Mouse (Mus musculus) layer of hippocampus, adult 11-12 months (tissue): ENCODE data around the gene Rtp3.

Source experiments
- DNase-seq: peaks from one replicate; pipeline ENCODE4 v3.0.0; 2022; ENCODE audit warnings: low spot score

Rtp3 gene

DNA sequence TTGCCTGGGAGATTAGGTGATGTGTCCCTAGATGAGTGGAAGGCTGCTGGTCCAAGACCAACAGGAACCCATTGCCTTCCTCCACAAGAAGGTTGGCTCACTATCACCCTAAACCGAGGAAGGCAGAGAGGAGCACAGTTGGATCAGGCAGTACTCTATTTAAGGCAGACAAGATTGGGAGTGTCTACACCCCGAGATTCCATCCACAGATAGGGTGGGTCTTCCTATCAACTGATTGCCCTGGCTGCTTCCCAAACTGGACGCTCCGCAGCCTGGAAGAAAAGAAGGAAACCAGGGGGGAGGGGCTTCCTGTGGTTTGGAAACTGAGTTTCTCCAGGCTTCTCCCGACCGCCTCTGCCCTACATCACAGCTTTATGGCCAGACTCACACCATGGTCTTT, at the start of gene Rtp3:
Gene Rtp3 (minus strand): TSS at position 380 of the 400 bp plus-strand sequence.
- DNase-seq = no peak

DNA sequence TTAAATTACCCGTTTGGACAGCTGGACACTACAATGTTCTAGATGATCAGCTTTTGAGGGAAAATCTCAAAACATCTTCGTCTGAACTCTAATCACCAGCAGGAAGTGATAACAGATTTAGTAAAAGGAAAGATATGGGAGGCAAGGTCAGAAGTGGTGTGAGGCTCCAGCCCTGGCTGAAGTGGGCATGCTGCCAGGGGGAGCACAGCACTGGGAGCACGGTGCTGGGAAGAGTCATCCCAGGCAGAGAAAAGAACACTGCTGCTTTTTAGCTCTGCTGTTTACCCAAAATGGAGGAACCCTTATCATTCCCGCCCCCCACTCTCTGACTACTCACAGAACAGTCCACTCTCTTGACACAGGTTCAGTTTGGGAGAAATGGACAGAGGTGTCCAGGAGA, 49.6 kb upstream of the Rtp3 start:
- DNase-seq = no peak

GRCm38 (mm10) chr9:111033717-111034116, 43.3 kb upstream of the Rtp3 start:
- no peak for DNase-seq

GRCm38 (mm10) chr9:111026791-111027190, 36.4 kb upstream of the Rtp3 start:
- no peak for DNase-seq

GRCm38 (mm10) chr9:111019022-111019421, 28.6 kb upstream of the Rtp3 start, which contains the start of gene Ltf:
Ltf (plus strand) TSS chr9:111019271.
- no peak for DNase-seq

DNA sequence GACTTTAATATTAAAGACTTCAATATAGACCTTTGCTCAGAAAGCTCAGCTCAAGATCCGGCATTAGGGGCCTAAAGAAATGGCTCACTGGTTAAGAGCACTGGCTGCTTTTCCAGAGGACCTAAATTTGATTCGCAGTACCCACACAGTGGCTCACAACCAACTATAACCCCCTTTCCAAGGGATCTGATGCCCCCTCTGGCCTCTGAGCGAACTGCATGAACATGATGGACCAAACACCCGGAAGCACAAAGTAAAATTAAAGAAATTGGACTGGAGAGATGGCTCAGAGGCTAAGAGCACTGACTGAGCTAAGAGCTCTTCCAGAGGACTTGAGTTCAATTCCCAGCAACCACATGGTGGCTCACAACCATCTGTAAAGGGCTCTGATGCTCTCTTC, 25.3 kb upstream of the Rtp3 start:
- DNase-seq = no peak

GRCm38 (mm10) chr9:111012041-111012440, 21.7 kb upstream of the Rtp3 start:
- DNase-seq = no peak

GRCm38 (mm10) chr9:111011550-111011949, 21.2 kb upstream of the Rtp3 start:
- no peak for DNase-seq

DNA sequence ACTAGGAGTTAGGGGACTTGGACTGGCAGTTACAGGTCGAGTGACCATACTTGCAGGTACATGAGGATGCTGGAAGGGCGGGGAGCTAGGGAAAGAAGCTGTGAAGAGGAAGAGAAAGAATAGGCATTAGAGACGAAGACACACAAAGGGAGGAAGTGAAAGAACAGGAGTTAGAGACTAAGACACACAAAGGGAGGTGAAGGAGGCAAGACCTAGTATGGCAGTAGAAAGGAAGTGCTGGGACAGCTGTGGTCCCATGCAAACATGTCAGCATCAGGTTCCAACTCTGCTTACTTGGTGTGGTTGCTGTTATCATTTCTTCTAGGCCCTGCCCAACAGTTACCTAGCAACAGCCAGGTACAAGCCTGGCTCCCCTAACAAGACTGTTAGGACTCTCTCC, 19.4 kb upstream of the Rtp3 start:
- no peak for DNase-seq

- no peak for DNase-seq
Measured at GRCm38 (mm10) chr9:111006544-111006943, 16.2 kb upstream of the Rtp3 start.

- no peak for DNase-seq
Measured at GRCm38 (mm10) chr9:111003279-111003678, 12.9 kb upstream of the Rtp3 start.

DNA sequence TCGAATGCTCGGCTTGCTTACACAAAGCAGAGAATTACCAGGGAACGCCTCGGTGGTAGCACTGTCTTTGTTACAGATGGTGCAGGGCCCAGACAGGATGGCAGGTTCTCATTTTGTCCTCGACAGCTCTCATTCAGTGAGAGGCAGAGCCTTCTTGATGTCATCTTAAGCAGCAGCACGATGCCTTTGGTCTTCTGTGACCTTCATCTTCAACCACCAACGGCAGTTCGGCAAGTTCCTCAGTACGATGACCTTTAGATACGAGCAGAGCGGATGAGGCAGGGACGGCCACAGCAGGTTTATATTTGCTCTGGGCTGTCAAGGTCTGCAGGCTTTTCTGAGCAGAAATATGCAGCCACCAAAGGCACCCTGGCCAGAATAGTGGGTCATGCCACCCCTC, 11.2 kb upstream of the Rtp3 start:
- DNase-seq = no peak

DNA sequence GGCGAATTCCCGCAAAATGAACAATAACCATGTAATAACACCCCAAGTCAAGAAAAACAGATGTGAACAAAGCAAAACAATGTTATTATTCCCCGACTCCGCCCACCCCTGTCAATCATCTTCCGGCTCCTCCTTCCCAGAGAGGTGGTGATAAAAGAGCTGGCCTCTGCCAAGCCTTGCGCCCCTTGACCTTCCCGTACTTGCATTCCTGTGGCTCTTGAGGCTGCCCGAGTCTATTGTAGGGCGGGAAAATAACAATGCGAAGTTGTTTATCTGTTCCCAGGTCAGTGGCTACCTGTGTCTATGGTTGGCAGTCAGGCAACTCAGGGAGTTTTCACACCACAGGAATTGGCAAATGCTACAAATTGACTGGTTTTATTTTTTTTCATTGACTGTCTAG, 9.5 kb upstream of the Rtp3 start:
- DNase-seq = no peak

GRCm38 (mm10) chr9:110999056-110999455, 8.7 kb upstream of the Rtp3 start:
- DNase-seq = no peak

- DNase-seq = peak; percentile 75
Measured at GRCm38 (mm10) chr9:110997245-110997644, 6.9 kb upstream of the Rtp3 start.

DNA sequence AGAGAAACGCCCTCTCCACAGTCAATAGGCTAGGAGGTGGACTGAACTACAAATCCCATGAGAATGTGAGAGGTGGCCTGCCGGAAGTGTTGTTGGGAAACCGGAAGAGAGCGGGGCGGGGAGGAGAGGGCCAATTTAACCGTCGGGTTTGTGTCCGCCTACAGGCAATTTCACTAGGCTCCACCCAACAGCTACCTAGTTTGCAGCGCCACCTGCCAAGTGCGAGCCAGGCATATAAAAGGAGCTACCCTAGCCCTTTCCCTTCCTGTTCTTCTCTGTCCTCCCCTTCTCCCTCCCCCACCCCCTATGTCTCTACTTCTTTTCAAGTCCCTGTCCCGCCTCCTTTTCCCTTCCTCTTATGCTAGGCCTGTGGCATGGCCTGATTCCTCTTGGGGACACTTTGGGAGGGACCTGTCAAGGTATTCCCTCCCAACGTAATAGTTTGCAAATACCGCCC, 4.4 kb upstream of the Rtp3 start:
- peak; percentile 78 for DNase-seq

- DNase-seq = no peak
Measured at GRCm38 (mm10) chr9:110993281-110993709, 2.9 kb upstream of the Rtp3 start.

GRCm38 (mm10) chr9:110989543-110989942, 840 bp downstream of the Rtp3 start:
- no peak for DNase-seq

DNA sequence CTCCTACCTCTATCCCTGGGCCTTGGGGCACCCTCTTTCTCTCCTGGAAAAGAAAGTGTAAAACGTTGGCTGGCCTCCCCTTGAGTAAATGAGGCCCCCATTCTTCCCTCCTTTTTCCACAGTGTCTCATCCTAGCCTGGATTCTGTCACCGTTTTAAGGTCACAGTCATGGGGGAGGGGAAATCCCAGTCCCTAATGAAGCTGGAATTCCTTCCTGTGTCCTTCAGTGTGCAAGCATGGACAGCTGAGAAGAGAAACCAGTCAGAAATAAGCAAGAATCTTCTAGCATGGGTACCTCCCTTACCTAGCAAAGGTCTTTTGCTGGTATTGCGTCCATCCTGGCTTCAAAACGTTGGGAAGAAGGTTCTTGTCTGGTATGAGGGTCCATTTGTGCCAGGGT, 1.2 kb downstream of the Rtp3 start:
- no peak for DNase-seq

DNA sequence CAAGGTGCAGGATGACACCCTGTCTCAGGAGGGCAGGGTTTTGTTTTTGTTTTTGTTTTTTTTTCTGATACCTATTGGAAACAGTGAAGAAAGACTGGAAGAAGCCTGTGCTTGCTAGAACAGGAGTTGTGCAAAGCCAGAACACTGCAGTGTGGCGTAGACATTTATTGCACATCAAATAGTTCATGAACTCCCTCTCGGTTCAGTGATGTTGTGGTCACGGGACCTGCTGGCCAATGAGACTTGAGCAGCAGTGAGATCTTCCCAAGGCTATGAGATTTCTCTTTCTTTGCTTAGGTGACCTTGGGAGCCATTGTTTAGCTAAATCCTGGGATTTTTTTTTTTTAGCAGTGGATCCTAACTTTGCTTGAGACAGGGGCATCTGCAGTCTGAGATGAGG, 2.3 kb downstream of the Rtp3 start:
- no peak for DNase-seq

GRCm38 (mm10) chr9:110987331-110987730, 3.1 kb downstream of the Rtp3 start:
- no peak for DNase-seq

DNA sequence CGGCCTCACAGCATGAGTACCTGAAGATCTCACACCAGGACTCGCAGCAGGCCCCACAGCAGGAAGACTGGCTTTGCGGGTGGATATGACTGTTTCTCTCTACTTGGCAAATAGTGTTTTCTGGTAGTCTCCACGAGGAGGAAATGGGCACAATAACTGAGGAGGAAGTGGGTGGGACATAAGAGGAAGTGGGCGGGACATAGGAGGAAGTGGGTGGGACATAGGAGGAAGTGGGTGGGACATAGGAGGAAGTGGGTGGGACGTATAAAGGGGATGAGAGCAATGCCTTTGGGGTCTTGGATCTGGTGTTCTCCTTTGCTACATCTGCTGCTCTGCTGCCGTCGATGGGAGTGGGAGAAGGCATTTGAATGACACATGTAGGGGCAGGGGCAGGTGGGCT, 4.4 kb downstream of the Rtp3 start:
- DNase-seq = no peak

GRCm38 (mm10) chr9:110985541-110985940, 4.8 kb downstream of the Rtp3 start:
- no peak for DNase-seq

DNA sequence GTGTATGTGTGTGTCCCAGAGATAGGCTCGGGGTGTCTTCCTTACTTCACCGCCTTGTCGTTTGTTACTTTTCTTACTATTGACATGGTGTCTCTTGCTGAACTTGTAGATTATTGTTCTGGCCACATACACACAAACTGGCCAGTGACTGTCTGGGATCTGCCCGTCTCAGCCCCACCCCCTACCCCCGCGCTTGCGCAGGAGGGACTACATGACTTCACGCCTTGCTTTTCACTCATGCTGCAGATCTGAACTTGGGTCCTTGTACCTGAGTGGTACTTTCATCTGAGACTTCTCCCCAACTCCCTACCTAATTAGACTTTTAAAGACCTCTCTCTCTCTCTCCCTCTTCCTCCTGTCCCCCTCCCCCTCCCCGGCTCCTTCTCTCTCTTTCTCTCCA, 6.3 kb downstream of the Rtp3 start:
- no peak for DNase-seq

DNA sequence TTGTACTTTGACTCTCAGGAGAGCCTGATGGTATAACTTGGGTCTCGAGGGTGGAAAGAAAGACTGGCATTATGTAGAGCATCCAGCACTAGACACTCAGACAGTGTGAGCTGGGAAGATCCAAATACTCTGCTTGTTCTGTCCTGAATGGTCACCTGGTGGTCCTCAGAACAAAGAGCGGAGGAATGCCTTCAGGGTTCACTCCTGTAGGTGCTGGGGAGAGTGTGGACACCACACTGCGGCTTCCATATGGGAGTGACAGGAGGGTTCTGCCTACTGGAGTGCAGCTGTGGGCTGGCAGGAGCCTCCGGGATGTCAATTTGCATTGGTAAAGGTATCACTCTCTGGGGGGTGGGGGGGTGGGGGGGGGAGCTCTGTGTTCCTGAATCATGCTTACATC, 8.0 kb downstream of the Rtp3 start:
- DNase-seq = no peak
